Mouse (Mus musculus) ES-Bruce4 (cell line): ENCODE measurements around the gene Lrrc31. TPM values are rescaled to one million over a fixed set of nuclear protein-coding genes. Genes with fewer than 3 reads are reported as not detected.

Experiments
- H3K27ac ChIP-seq: 2 replicates; pipeline ENCODE4 v1.5.1; 2012; ENCODE audit warnings: low read length, inconsistent platforms; ENCODE audit not compliant: insufficient read depth
- H3K27me3 ChIP-seq: 2 replicates; pipeline ENCODE4 v1.6.1; 2012; ENCODE audit warnings: mild to moderate bottlenecking, low read length, inconsistent platforms; ENCODE audit not compliant: control insufficient read depth, poor library complexity, insufficient read depth, severe bottlenecking
- H3K36me3 ChIP-seq: 2 replicates; pipeline ENCODE4 v1.6.1; 2012; ENCODE audit warnings: inconsistent platforms, mild to moderate bottlenecking, low read length, moderate library complexity; ENCODE audit not compliant: control insufficient read depth, poor library complexity, insufficient read depth, severe bottlenecking
- H3K4me1 ChIP-seq: one replicate; pipeline ENCODE4 v1.8.1; 2011; ENCODE audit warnings: low read length; ENCODE audit not compliant: control insufficient read depth, insufficient read depth
- H3K4me3 ChIP-seq: 2 replicates; pipeline ENCODE4 v1.5.1; 2011; ENCODE audit warnings: low read depth, mild to moderate bottlenecking, low read length
- H3K9ac ChIP-seq: 2 replicates; pipeline ENCODE4 v1.6.1; 2012; ENCODE audit warnings: low read depth, mild to moderate bottlenecking, inconsistent platforms; ENCODE audit not compliant: poor library complexity, severe bottlenecking
- H3K9me3 ChIP-seq: replicated peaks from 2 replicates; pipeline ENCODE4 v1.6.1; 2012; ENCODE audit warnings: mild to moderate bottlenecking, low read length, inconsistent platforms; ENCODE audit not compliant: control insufficient read depth, poor library complexity, insufficient read depth, severe bottlenecking
- CTCF ChIP-seq: IDR thresholded peaks from one replicate; pipeline ENCODE4 v1.8.1; 2011; ENCODE audit warnings: low read depth, low read length
- EP300 ChIP-seq: IDR thresholded peaks from 2 replicates; pipeline ENCODE4 v1.6.1; 2011; ENCODE audit warnings: low read depth, low read length; ENCODE audit not compliant: insufficient read depth
- POLR2A ChIP-seq: IDR thresholded peaks from one replicate; pipeline ENCODE4 v1.8.1; 2011; ENCODE audit warnings: low read length; ENCODE audit not compliant: insufficient read depth
- polyA plus RNA-seq: library from polyadenylated mRNA; stranded (reverse); fragments of >200 nt; gene quantifications from 2 replicates; pipeline ENCODE4 v1.2.4, GENCODE M21; 2011; ENCODE audit warnings: low read depth; ENCODE audit not compliant: missing spikeins, insufficient read depth, insufficient read length

Lrrc31 gene
- polyA plus RNA-seq, 1 experiment = 19.9 TPM

DNA sequence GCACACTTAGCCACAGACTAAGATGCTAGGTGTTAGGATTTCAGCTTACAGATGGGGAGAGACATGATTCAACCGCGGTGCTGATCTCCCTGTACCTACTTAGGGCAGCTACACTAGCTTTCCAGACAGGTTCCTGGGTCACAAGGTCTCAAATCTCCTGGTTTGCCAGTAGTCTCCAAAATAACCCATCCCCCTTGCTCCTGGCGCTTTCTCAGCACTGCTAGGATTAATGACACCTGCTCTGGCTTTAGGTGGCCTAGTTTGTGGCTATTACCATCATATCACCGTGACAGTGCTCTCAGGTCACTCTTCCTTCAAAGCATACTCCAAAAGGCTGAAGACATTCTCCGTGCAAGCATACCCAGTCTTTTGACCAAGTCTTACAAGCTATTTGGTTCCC, 29.4 kb upstream of the Lrrc31 start:
- Histone ChIP-seq H3K4me1 (no peaks in the 10 kb centered on the region), H3K27ac (no peak overlapping the region), H3K4me3 (no peak overlapping the region), H3K9ac (no peak overlapping the region), H3K9me3 (no peaks in the 10 kb centered on the region), H3K27me3 (no peaks in the 10 kb centered on the region; the same call in 1 of the 2 replicates), H3K36me3 (no peaks in the 10 kb centered on the region)
- TF ChIP-seq CTCF (no peak), EP300 (no peak), POLR2A (no peak)

DNA sequence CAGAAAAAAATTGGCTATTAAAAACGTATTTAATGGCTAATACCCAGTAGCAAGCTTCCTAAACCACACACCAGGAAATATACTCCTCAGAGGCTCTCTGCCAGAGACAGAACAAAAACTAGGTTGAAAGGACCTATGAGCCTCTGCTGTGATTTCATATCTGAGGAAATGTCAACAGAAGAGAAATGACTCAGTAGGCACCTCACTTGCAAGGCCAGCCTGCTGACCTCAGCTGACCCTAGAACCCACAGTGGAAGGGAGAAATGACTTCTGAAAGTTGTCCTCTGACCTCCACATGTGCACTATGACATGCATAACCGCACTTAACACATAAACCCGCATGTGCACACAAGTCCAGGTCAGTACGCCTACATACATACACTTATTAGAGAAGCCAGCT, 27.6 kb upstream of the Lrrc31 start:
- Histone ChIP-seq H3K9me3 (no peaks in the 10 kb centered on the region), H3K27me3 (no peaks in the 10 kb centered on the region; the same call in 1 of the 2 replicates), H3K27ac (no peak overlapping the region), H3K36me3 (no peaks in the 10 kb centered on the region), H3K9ac (no peak overlapping the region), H3K4me3 (no peak overlapping the region), H3K4me1 (peaks cover 7% of the 10 kb centered on the region)
- TF ChIP-seq POLR2A = no peak

DNA sequence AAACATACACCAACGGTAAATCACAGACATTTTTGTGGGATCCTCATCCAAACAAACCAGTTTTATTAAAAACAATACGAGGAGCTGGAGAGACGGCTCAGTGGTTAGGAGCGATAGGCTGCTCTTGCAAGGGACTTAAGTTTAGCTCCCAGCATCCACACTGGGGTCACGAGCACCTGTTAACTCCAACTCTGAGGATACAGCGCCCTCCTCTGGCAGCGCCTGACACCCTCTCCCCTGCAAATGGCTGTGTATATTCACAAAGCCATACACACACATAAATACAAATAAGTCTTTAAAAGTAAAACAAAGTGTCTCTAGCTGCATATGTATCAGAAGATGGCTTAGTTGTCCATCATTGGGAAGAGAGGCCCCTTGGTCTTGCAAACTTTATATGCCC, 25.9 kb upstream of the Lrrc31 start:
- no peaks in the 10 kb centered on the region; the same call in 1 of the 2 replicates for H3K27me3 ChIP-seq
- no peaks in the 10 kb centered on the region for H3K9me3 ChIP-seq
- no peak overlapping the region for H3K4me3 ChIP-seq
- TF ChIP-seq CTCF (peak; percentile 94), EP300 (peak; percentile 77), POLR2A (no peak)
- peaks cover 7% of the 10 kb centered on the region for H3K4me1 ChIP-seq
- no peak overlapping the region for H3K9ac ChIP-seq
- no peaks in the 10 kb centered on the region for H3K36me3 ChIP-seq
- H3K27ac ChIP-seq = no peak overlapping the region

DNA sequence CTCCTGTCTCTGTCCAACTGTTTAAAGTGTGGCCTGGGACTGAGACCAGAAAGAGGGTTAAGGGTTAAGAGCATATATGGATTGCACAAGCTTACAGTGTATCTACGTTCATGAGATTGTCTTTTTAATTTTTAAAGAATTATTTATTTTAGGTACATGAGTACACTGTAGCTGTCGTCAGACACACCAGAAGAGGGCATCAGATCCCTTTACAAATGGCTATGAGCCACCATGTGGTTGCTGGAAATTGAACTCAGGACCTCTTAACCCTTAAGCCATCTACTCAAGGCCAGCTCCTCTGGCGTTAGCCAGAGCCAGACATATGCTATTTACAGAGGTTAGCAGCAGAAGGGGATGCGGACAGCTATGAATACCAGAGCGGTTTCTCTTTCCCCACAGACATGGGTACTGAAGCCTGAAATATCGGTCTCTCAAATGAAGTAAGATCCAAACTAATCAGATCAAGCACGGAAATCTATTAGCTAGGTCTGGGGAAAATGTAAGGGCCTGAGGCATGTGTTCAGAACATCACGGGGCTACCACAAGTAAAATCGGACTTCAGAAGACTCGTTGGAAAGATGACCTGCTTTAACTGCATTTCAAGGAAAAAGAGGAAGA, 25.3 kb upstream of the Lrrc31 start:
- Histone ChIP-seq H3K9ac (no peak overlapping the region), H3K4me3 (no peak overlapping the region), H3K36me3 (no peaks in the 10 kb centered on the region), H3K4me1 (peaks cover 7% of the 10 kb centered on the region), H3K27ac (peak overlapping the region; percentile 40; the same call in 1 of the 2 replicates), H3K9me3 (no peaks in the 10 kb centered on the region), H3K27me3 (no peaks in the 10 kb centered on the region; the same call in 1 of the 2 replicates)
- TF ChIP-seq POLR2A (no peak), CTCF (no peak), EP300 (no peak)

- H3K36me3 ChIP-seq = no peaks in the 10 kb centered on the region
- TF ChIP-seq POLR2A (no peak), CTCF (no peak), EP300 (peak; percentile 96)
- no peak overlapping the region for H3K4me3 ChIP-seq
- H3K27ac ChIP-seq = peak overlapping the region; percentile 87
- H3K9me3 ChIP-seq = no peaks in the 10 kb centered on the region
- H3K27me3 ChIP-seq = no peaks in the 10 kb centered on the region
- peaks cover 7% of the 10 kb centered on the region for H3K4me1 ChIP-seq
- no peak overlapping the region for H3K9ac ChIP-seq
These were observed 24.6 kb upstream of the Lrrc31 start for GRCm38 (mm10) chr3:30724105-30724824.

- Histone ChIP-seq H3K4me1 (peaks cover 7% of the 10 kb centered on the region), H3K27me3 (no peaks in the 10 kb centered on the region), H3K9ac (no peak overlapping the region), H3K9me3 (no peaks in the 10 kb centered on the region), H3K36me3 (no peaks in the 10 kb centered on the region), H3K27ac (peak overlapping the region; percentile 9; the same call in 1 of the 2 replicates), H3K4me3 (no peak overlapping the region)
- TF ChIP-seq CTCF (no peak), EP300 (no peak), POLR2A (no peak)
These were observed 23.5 kb upstream of the Lrrc31 start for GRCm38 (mm10) chr3:30723179-30723578.
